Mouse (Mus musculus): ENCODE measurements around the gene Sp110. TPM values are rescaled to one million over a fixed set of nuclear protein-coding genes. Genes with fewer than 3 reads are reported as not detected.
"Not testable (repeated sequence)": the region's sequence is repeated elsewhere in the genome, so short reads cannot be mapped to it uniquely, and the experiment has no call there.

Sp110 gene
- total and polyA plus RNA-seq, 3 experiments = 2.3 TPM; not detected in 2

- not testable (repeated sequence) for ATAC-seq (ENCODE audit: extremely low read depth, insufficient number of reproducible peaks, low FRiP score, poor library complexity, severe bottlenecking); H3K4me3 ChIP-seq (ENCODE audit: low read depth, low read length); H3K9me3 ChIP-seq (replicated peaks); H3K27me3 ChIP-seq (ENCODE audit: insufficient read depth, low read length); DNase-seq (ENCODE audit: low spot score); H3K4me1 ChIP-seq (ENCODE audit: insufficient read depth, low read depth, low read length); H3K36me3 ChIP-seq (replicated peaks)
Observed at GRCm38 (mm10) chr1:85592526-85592925, 6.1 kb downstream of the Sp110 start.

- not testable (repeated sequence) for DNase-seq (ENCODE audit: low spot score); H3K4me3 ChIP-seq (ENCODE audit: low read depth, low read length); ATAC-seq (ENCODE audit: extremely low read depth, insufficient number of reproducible peaks, low FRiP score, poor library complexity, severe bottlenecking); H3K4me1 ChIP-seq (ENCODE audit: insufficient read depth, low read depth, low read length); H3K9me3 ChIP-seq (replicated peaks); H3K27me3 ChIP-seq (ENCODE audit: insufficient read depth, low read length); H3K36me3 ChIP-seq (replicated peaks)
Observed at GRCm38 (mm10) chr1:85588697-85589096, 9.9 kb downstream of the Sp110 start.

GRCm38 (mm10) chr1:85581518-85581917, 17.1 kb downstream of the Sp110 start:
- not testable (repeated sequence) for H3K27me3 ChIP-seq (ENCODE audit: insufficient read depth, low read length); H3K9me3 ChIP-seq (replicated peaks); H3K4me3 ChIP-seq (ENCODE audit: low read depth, low read length); ATAC-seq (ENCODE audit: extremely low read depth, insufficient number of reproducible peaks, low FRiP score, poor library complexity, severe bottlenecking); H3K4me1 ChIP-seq (ENCODE audit: insufficient read depth, low read depth, low read length); H3K36me3 ChIP-seq (replicated peaks); DNase-seq (ENCODE audit: low spot score)

- not testable (repeated sequence) for DNase-seq (ENCODE audit: low spot score); H3K4me1 ChIP-seq (ENCODE audit: insufficient read depth, low read depth, low read length); ATAC-seq (ENCODE audit: extremely low read depth, insufficient number of reproducible peaks, low FRiP score, poor library complexity, severe bottlenecking); H3K27me3 ChIP-seq (ENCODE audit: insufficient read depth, low read length); H3K9me3 ChIP-seq (replicated peaks); H3K4me3 ChIP-seq (ENCODE audit: low read depth, low read length); H3K36me3 ChIP-seq (replicated peaks)
Observed at GRCm38 (mm10) chr1:85580578-85580977, 18.0 kb downstream of the Sp110 start.

- not testable (repeated sequence) for H3K27me3 ChIP-seq (ENCODE audit: insufficient read depth, low read length); H3K4me1 ChIP-seq (ENCODE audit: insufficient read depth, low read depth, low read length); H3K9me3 ChIP-seq (replicated peaks); H3K36me3 ChIP-seq (replicated peaks); DNase-seq (ENCODE audit: low spot score); H3K4me3 ChIP-seq (ENCODE audit: low read depth, low read length)
- peak; percentile 34 for ATAC-seq (ENCODE audit: extremely low read depth, insufficient number of reproducible peaks, low FRiP score, poor library complexity, severe bottlenecking)
Observed at GRCm38 (mm10) chr1:85580148-85580534, 18.5 kb downstream of the Sp110 start.

GRCm38 (mm10) chr1:85579199-85580147, 19.1 kb downstream of the Sp110 start:
- not testable (repeated sequence) for ATAC-seq (ENCODE audit: extremely low read depth, insufficient number of reproducible peaks, low FRiP score, poor library complexity, severe bottlenecking); H3K36me3 ChIP-seq (replicated peaks); H3K27me3 ChIP-seq (ENCODE audit: insufficient read depth, low read length); H3K9me3 ChIP-seq (replicated peaks); DNase-seq (ENCODE audit: low spot score); H3K4me3 ChIP-seq (ENCODE audit: low read depth, low read length); H3K4me1 ChIP-seq (ENCODE audit: insufficient read depth, low read depth, low read length)

GRCm38 (mm10) chr1:85578372-85579010, 20.1 kb downstream of the Sp110 start:
- not testable (repeated sequence) for H3K4me3 ChIP-seq (ENCODE audit: low read depth, low read length); H3K9me3 ChIP-seq (replicated peaks); H3K36me3 ChIP-seq (replicated peaks); H3K4me1 ChIP-seq (ENCODE audit: insufficient read depth, low read depth, low read length); DNase-seq (ENCODE audit: low spot score); ATAC-seq (ENCODE audit: extremely low read depth, insufficient number of reproducible peaks, low FRiP score, poor library complexity, severe bottlenecking); H3K27me3 ChIP-seq (ENCODE audit: insufficient read depth, low read length)

- DNase-seq (ENCODE audit: low spot score); H3K4me3 ChIP-seq (ENCODE audit: low read depth, low read length); H3K27me3 ChIP-seq (ENCODE audit: insufficient read depth, low read length); H3K4me1 ChIP-seq (ENCODE audit: insufficient read depth, low read depth, low read length); H3K36me3 ChIP-seq (replicated peaks); H3K9me3 ChIP-seq (replicated peaks); ATAC-seq (ENCODE audit: extremely low read depth, insufficient number of reproducible peaks, low FRiP score, poor library complexity, severe bottlenecking): not testable (repeated sequence)
Observed at GRCm38 (mm10) chr1:85575376-85575775, 23.2 kb downstream of the Sp110 start, which contains the start of gene G530012D18Rik. Gene G530012D18Rik, plus strand, starts transcription at chr1:85575676.

GRCm38 (mm10) chr1:85573554-85573953, 25.1 kb downstream of the Sp110 start:
- H3K4me1 ChIP-seq (ENCODE audit: insufficient read depth, low read depth, low read length); H3K9me3 ChIP-seq (replicated peaks); H3K27me3 ChIP-seq (ENCODE audit: insufficient read depth, low read length); ATAC-seq (ENCODE audit: extremely low read depth, insufficient number of reproducible peaks, low FRiP score, poor library complexity, severe bottlenecking); H3K36me3 ChIP-seq (replicated peaks); DNase-seq (ENCODE audit: low spot score); H3K4me3 ChIP-seq (ENCODE audit: low read depth, low read length): not testable (repeated sequence)

- not testable (repeated sequence) for H3K4me3 ChIP-seq (ENCODE audit: low read depth, low read length); ATAC-seq (ENCODE audit: extremely low read depth, insufficient number of reproducible peaks, low FRiP score, poor library complexity, severe bottlenecking); H3K36me3 ChIP-seq (replicated peaks); H3K4me1 ChIP-seq (ENCODE audit: insufficient read depth, low read depth, low read length); DNase-seq (ENCODE audit: low spot score); H3K9me3 ChIP-seq (replicated peaks); H3K27me3 ChIP-seq (ENCODE audit: insufficient read depth, low read length)
Observed at GRCm38 (mm10) chr1:85555261-85555660, 43.4 kb downstream of the Sp110 start.

- not testable (repeated sequence) for ATAC-seq (ENCODE audit: extremely low read depth, insufficient number of reproducible peaks, low FRiP score, poor library complexity, severe bottlenecking); DNase-seq (ENCODE audit: low spot score); H3K4me3 ChIP-seq (ENCODE audit: low read depth, low read length)
Observed at GRCm38 (mm10) chr1:85546442-85546841, 52.2 kb downstream of the Sp110 start.

GRCm38 (mm10) chr1:85543818-85544217, 54.8 kb downstream of the Sp110 start:
- ATAC-seq (ENCODE audit: extremely low read depth, insufficient number of reproducible peaks, low FRiP score, poor library complexity, severe bottlenecking) = not testable (repeated sequence)

More at GRCm38 (mm10) chr1:85546442-85546841, 52.2 kb downstream of the Sp110 start:
- not testable (repeated sequence) for H3K4me1 ChIP-seq (ENCODE audit: insufficient read depth, low read depth, low read length); H3K27me3 ChIP-seq (ENCODE audit: insufficient read depth, low read length); H3K9me3 ChIP-seq (replicated peaks); H3K36me3 ChIP-seq (replicated peaks)

More at GRCm38 (mm10) chr1:85543818-85544217, 54.8 kb downstream of the Sp110 start:
- DNase-seq (ENCODE audit: low spot score); H3K9me3 ChIP-seq (replicated peaks); H3K4me1 ChIP-seq (ENCODE audit: insufficient read depth, low read depth, low read length); H3K4me3 ChIP-seq (ENCODE audit: low read depth, low read length); H3K36me3 ChIP-seq (replicated peaks); H3K27me3 ChIP-seq (ENCODE audit: insufficient read depth, low read length): not testable (repeated sequence)
